In genomic region chr13:47611439-47611838, GRCm38 (mm10) we compare ENCODE assay signal across 34 mouse cellular contexts.
"Had no signal": no experiment of that assay in that cellular context is flagged by ENCODE, and none has a peak within 500 bp of the region (broad histone marks: within the 10 kb centered on the region; RNA-seq: fewer than 3 reads in every experiment).

No protein-coding gene starts in this region.

- H3K4me3 ChIP-seq: heart, embryonic 12.5 days; heart, embryonic 13.5 days; heart, embryonic 15.5 days; hindbrain, embryonic 10.5 days; hindbrain, embryonic 12.5 days; hindbrain, embryonic 13.5 days; hindbrain, embryonic 15.5 days; intestine, embryonic 15.5 days; kidney, embryonic 15.5 days; layer of hippocampus, adult 2 months; left cerebral cortex, adult 2 months had no signal

- H3K27ac ChIP-seq: heart, embryonic 13.5 days; heart, embryonic 15.5 days; hindbrain, embryonic 10.5 days; hindbrain, embryonic 12.5 days; hindbrain, embryonic 13.5 days; hindbrain, embryonic 14.5 days; hindbrain, embryonic 15.5 days; intestine, embryonic 15.5 days; kidney, embryonic 15.5 days; kidney, postnatal 0 days; layer of hippocampus, adult 2 months; left cerebral cortex, adult 2 months had no signal

- H3K9me3 ChIP-seq: heart, embryonic 12.5 days; heart, embryonic 13.5 days; heart, embryonic 15.5 days; hindbrain, embryonic 10.5 days; hindbrain, embryonic 12.5 days; hindbrain, embryonic 13.5 days; hindbrain, embryonic 15.5 days; intestine, embryonic 15.5 days; kidney, embryonic 15.5 days had no signal

- H3K9ac ChIP-seq: heart, embryonic 12.5 days; heart, embryonic 13.5 days; heart, embryonic 15.5 days; hindbrain, embryonic 12.5 days; hindbrain, embryonic 13.5 days; hindbrain, embryonic 14.5 days; hindbrain, embryonic 15.5 days; intestine, embryonic 15.5 days; kidney, embryonic 15.5 days had no signal

- H3K4me1 ChIP-seq: heart, embryonic 15.5 days; intestine, embryonic 15.5 days had no signal

- DNase-seq: heart, postnatal 10 days; heart, postnatal 14 days; heart, postnatal 36 days; heart, postnatal 4 days; kidney, adult 11 months; kidney, adult 18-20 months; kidney, adult 2 months; kidney, adult 8-10 months; kidney, adult 9 months; kidney, postnatal 10 days; kidney, postnatal 14 days; kidney, postnatal 25 days; kidney, postnatal 36 days; kidney, postnatal 4 days; layer of hippocampus, adult 9-11 months; layer of hippocampus, postnatal 36 days had no signal

- ATAC-seq: hindbrain, embryonic 16.5 days; inflammation-experienced regulatory T-cells, adult 6 months; intestine, embryonic 15.5 days; intestine, embryonic 16.5 days; intestine, postnatal 0 days had no signal

- H3K4me2 ChIP-seq: heart, embryonic 11.5 days; heart, embryonic 12.5 days; heart, embryonic 13.5 days; heart, embryonic 15.5 days; hindbrain, embryonic 12.5 days; hindbrain, embryonic 13.5 days; hindbrain, embryonic 14.5 days; hindbrain, embryonic 15.5 days; intestine, embryonic 15.5 days; kidney, embryonic 15.5 days had no signal

- H3K36me3 ChIP-seq: heart, embryonic 12.5 days; heart, embryonic 13.5 days; heart, embryonic 15.5 days; hindbrain, embryonic 10.5 days; hindbrain, embryonic 12.5 days; hindbrain, embryonic 13.5 days; hindbrain, embryonic 15.5 days; intestine, embryonic 15.5 days; kidney, embryonic 15.5 days had no signal

- H3K27me3 ChIP-seq: heart, embryonic 12.5 days; heart, embryonic 13.5 days; heart, embryonic 15.5 days; hindbrain, embryonic 12.5 days; hindbrain, embryonic 13.5 days; hindbrain, embryonic 15.5 days; intestine, embryonic 15.5 days; kidney, embryonic 15.5 days had no signal
